Mouse (Mus musculus) C3H10T1/2 (cell line): Measurements from ENCODE around the gene Gpatch11. TPM values are rescaled to one million over a fixed set of nuclear protein-coding genes. Genes with fewer than 3 reads are reported as not detected.

Source experiments
- polyA plus RNA-seq, 2 experiments: library from polyadenylated mRNA; unstranded; fragments of >200 nt; fragmentation: generic; extraction: Trizol; gene quantifications; one replicate each; pipeline ENCODE4 v1.2.1; 2012; ENCODE audit warnings: missing spikeins in 2 of 2

Gpatch11 gene
- 10 to 100 TPM in 1 of 2 experiments, 1 to 10 TPM in 1; 2.2 to 11.4 TPM for polyA plus RNA-seq

DNA sequence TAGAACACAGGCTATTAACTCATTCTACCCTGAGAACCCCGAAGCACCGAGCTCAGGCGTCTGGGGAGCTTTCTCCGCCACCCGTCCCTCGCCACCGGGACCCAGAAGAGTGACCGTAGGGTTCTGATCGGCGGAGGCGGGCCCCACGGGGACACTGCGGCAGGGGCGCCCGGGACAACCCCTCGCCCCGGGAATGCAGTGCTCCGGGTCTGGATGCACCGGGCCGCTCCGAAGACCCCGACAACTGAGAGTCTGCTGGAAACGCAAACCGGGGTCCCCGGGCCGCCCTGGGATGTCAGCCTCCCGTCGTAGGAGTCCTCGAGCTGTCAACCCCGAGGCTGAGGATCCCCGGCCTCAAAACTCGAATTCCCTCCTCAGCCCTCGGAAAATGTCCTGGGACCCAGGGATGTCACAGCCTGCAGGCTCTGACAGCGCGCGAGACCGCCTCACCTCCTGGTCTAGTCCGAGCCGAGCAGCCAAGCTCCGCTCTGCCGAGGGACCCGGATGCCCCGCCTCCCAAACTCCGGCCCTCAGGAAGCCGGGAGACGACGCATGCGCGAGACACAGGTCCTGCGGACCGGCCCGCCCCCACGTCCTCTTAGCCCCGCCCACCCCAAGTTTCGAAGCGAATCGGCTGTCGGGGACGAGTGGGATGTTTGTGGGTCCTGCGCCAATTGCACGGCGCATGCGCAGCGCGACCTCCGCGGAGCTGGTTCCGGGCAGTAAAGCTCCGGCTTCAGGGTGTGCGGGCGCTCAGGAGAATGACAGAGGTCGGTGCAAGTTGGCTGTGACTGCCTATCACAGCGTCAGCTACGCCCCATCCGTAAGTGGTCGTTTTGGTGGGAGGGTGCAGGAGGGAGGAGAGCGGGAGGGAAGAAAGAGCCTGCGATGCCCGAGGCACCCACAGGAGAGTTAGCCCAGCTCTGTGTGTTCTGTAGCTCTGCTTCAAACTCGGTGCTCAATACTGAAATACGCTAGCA is at the start of gene Gpatch11, which contains the start of gene Heatr5b:
Gene Gpatch11, plus strand, starts transcription at position 712 of the 980 bp plus-strand sequence.
Gene Heatr5b, minus strand, starts transcription at position 509 of the 980 bp plus-strand sequence.

DNA sequence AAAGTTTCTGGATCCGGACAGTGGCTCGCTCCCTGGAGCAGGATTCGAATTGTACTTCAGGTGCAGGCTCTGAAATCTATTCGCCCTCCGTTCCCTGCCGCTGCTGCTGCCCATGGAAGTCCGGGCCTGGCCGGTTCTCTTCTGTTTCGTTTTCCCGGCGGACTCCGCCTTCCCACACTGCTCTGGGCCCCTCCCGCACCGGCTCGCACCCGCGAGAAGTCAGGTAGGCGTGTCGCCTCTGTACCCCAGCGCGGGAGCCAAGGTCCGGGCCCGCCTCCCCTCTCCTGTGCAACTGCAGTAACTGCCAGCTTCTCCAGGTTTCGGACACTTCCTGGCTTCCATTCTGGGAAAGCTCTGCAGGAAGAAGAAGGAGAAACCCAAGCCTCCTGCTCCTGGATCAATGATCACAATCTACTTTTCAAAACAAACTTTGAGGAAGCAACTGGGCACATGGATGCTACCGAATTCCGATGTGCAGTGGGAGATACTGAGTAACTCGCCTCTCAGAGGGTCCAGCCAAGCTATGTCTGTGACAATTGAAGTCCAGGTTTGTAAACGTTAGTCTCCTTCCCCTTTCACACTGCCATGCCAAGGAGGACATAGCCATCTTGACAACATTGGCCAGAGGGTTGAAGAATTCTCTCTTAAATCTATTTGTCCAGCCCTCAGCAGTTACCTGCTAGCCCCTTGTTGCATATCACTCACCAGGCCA is 47.2 kb downstream of the Gpatch11 start, which contains the start of gene Eif2ak2:
Gene Eif2ak2, minus strand, starts transcription at position 173 of the 712 bp plus-strand sequence.

Other genes starting within 250 kb of the Gpatch11 start
- 1 to 10 TPM in 1 of 2 experiments, under 1 TPM in 1; 0.25 to 2.9 TPM for gene Strn, start 98.4 kb upstream of the Gpatch11 start, polyA plus RNA-seq
- gene Heatr5b, start 203 bp upstream of the Gpatch11 start, polyA plus RNA-seq: 10 to 100 TPM in 1 of 2 experiments, 1 to 10 TPM in 1; 2.5 to 18.9 TPM
- gene Eif2ak2, start 47.0 kb downstream of the Gpatch11 start, polyA plus RNA-seq: 1 to 10 TPM in 1 of 2 experiments, under 1 TPM in 1; 0.61 to 7.2 TPM
- gene Sult6b1, start 71.4 kb downstream of the Gpatch11 start, polyA plus RNA-seq: 1 to 10 TPM in 1 of 2 experiments, under 1 TPM in 1; 0.05 to 1.1 TPM
- gene Cebpzos, start 80.9 kb downstream of the Gpatch11 start, polyA plus RNA-seq: 10 to 100 TPM in 1 of 2 experiments, 1 to 10 TPM in 1; 6.7 to 38.6 TPM
- gene Cebpz, start 101.5 kb downstream of the Gpatch11 start, polyA plus RNA-seq: 10 to 100 TPM in 1 of 2 experiments, 1 to 10 TPM in 1; 3.3 to 10.7 TPM
- 10 to 100 TPM in 1 of 2 experiments, 1 to 10 TPM in 1; 9.6 to 25.1 TPM for gene Ndufaf7, start 101.6 kb downstream of the Gpatch11 start, polyA plus RNA-seq
- 10 to 100 TPM in 1 of 2 experiments, under 1 TPM in 1; 0.89 to 12.0 TPM for gene Prkd3, start 185.2 kb downstream of the Gpatch11 start, polyA plus RNA-seq
- gene Qpct, start 216.3 kb downstream of the Gpatch11 start, polyA plus RNA-seq: not detected